Mouse (Mus musculus) lung, adult 2 months (tissue): ENCODE measurements at regions not wholly inside any gene's neighbourhood (a gene's known extent, or its start where the extent isn't known, plus 50 kb on each side); places are given as distances from the start of the nearest gene placed in this dataset.

Experiments
- CTCF ChIP-seq: fragments of 200-500 bp; IDR thresholded peaks from 2 replicates; pipeline ENCODE4 v1.5.1; 2011; ENCODE audit warnings: mild to moderate bottlenecking, low read length, control low read depth; ENCODE audit not compliant: insufficient read depth
- POLR2A ChIP-seq: fragments of 200-500 bp; IDR thresholded peaks from 2 replicates; pipeline ENCODE4 v1.6.1; 2011; ENCODE audit warnings: low read depth, mild to moderate bottlenecking, control low read depth, low read length, borderline replicate concordance; ENCODE audit errors: extremely low read depth

GRCm38 (mm10) chr9:47985356-47986111, 176.3 kb upstream of the Nxpe4 start:
- no peak for TF ChIP-seq CTCF
- TF ChIP-seq POLR2A: no peak
